Mouse (Mus musculus) stomach, embryonic 16.5 days (tissue): Measurements from ENCODE around the gene Creb3l1. TPM values are rescaled to one million over a fixed set of nuclear protein-coding genes. Genes with fewer than 3 reads are reported as not detected.
A peak's percentile ranks its signal among the peaks of the same experiment; 100 is the strongest.

Source experiments
- ATAC-seq: fragments of 200-750 bp; cut with Nextera tagmentation; 2 replicates; pipeline ENCODE4 v1.8.0; 2017; ENCODE audit warnings: moderate number of reproducible peaks, moderate TSS enrichment; ENCODE audit not compliant: insufficient read depth, low FRiP score
- H3K27ac ChIP-seq: fragments of 300-500 bp; sonication (generic); 2 replicates; pipeline ENCODE4 v1.5.1; 2014; ENCODE audit warnings: low read length
- H3K27me3 ChIP-seq: fragments of 300-500 bp; sonication (generic); 2 replicates; pipeline ENCODE4 v1.6.1; 2014; ENCODE audit warnings: low read length, control low read depth, mixed read lengths; ENCODE audit not compliant: control insufficient read depth, insufficient read depth
- H3K36me3 ChIP-seq: fragments of 300-500 bp; sonication (generic); 2 replicates; pipeline ENCODE4 v1.6.1; 2014; ENCODE audit warnings: low read length; ENCODE audit not compliant: control insufficient read depth, insufficient read depth
- H3K4me1 ChIP-seq: fragments of 300-500 bp; sonication (generic); 2 replicates; pipeline ENCODE4 v1.6.1; 2014; ENCODE audit warnings: low read length, control low read depth, mixed read lengths; ENCODE audit not compliant: control insufficient read depth, insufficient read depth
- H3K4me2 ChIP-seq: fragments of 300-500 bp; sonication (generic); 2 replicates; pipeline ENCODE4 v1.6.1; 2014; ENCODE audit warnings: low read depth, low read length, mixed read lengths
- H3K4me3 ChIP-seq: fragments of 300-500 bp; sonication (generic); replicated peaks from 2 replicates; pipeline ENCODE4 v1.5.1; 2014; ENCODE audit warnings: mild to moderate bottlenecking, low read length
- H3K9ac ChIP-seq: fragments of 300-500 bp; sonication (generic); 2 replicates; pipeline ENCODE4 v1.6.1; 2014; ENCODE audit warnings: low read length
- H3K9me3 ChIP-seq: fragments of 300-500 bp; sonication (generic); replicated peaks from 2 replicates; pipeline ENCODE4 v1.6.1; 2016; ENCODE audit warnings: low read length, control low read depth; ENCODE audit not compliant: control insufficient read depth
- WGBS: fragments of 180-500 bp; shearing (Covaris S2); extraction: QIAGEN DNeasy Blood & Tissue Kit; methylation state at CpG from one replicate; pipeline ENCODE4 v1.1.7; 2014; 5-methylcytosine and 5-hydroxymethylcytosine counted together
- polyA plus RNA-seq: library from polyadenylated mRNA; unstranded; fragments of >200 nt; fragmentation: Nextera tagmentation; extraction: Ambion mirVana; gene quantifications from 2 replicates; pipeline ENCODE4 v1.2.1, GENCODE M21; 2015

Creb3l1 gene
- polyA plus RNA-seq, 1 experiment from 2014 or later, result 21.7 TPM

GRCm38 (mm10) chr2:91948151-91948509 is 76.2 kb downstream of the Creb3l1 start:
- Histone ChIP-seq H3K4me2 (0 out of 2 replicates have a peak overlapping the region, but pooled peaks have one; percentile 13), H3K27me3 (no peaks in the 10 kb centered on the region), H3K9me3 (no peaks in the 10 kb centered on the region), H3K4me1 (peaks cover 58% of the 10 kb centered on the region), H3K4me3 (no peak overlapping the region), H3K9ac (peak overlapping the region; percentile 11; the same call in 1 of the 2 replicates), H3K36me3 (no peaks in the 10 kb centered on the region), H3K27ac (peak overlapping the region; percentile 64; the same call in 1 of the 2 replicates)
- no peak for ATAC-seq
- 67% methylated on average over 6 of the region's 6 CpGs for WGBS

- Histone ChIP-seq H3K9me3 (no peaks in the 10 kb centered on the region), H3K36me3 (no peaks in the 10 kb centered on the region), H3K4me3 (no peak overlapping the region), H3K4me1 (peaks cover 58% of the 10 kb centered on the region), H3K27ac (peak overlapping the region; percentile 64; the same call in 1 of the 2 replicates), H3K9ac (peak overlapping the region; percentile 11; the same call in 1 of the 2 replicates), H3K27me3 (no peaks in the 10 kb centered on the region), H3K4me2 (peak overlapping the region; percentile 13; the same call in 1 of the 2 replicates)
- ATAC-seq, result 0 out of 2 replicates have a peak, but pooled peaks have one; percentile 8
- WGBS, result 54% methylated on average over 11 of the region's 11 CpGs
These were observed 76.7 kb downstream of the Creb3l1 start for GRCm38 (mm10) chr2:91947397-91948150.

- no peaks in the 10 kb centered on the region for H3K27me3 ChIP-seq
- ATAC-seq, result no peak
- peak overlapping the region; percentile 42 for H3K9ac ChIP-seq
- H3K4me1 ChIP-seq, result peaks cover 57% of the 10 kb centered on the region
- no peak overlapping the region for H3K4me2 ChIP-seq
- no peak overlapping the region for H3K4me3 ChIP-seq
- H3K9me3 ChIP-seq, result no peaks in the 10 kb centered on the region
- no peak overlapping the region for H3K27ac ChIP-seq
- H3K36me3 ChIP-seq, result no peaks in the 10 kb centered on the region; the same call in 1 of the 2 replicates
- 35% methylated on average over 6 of the region's 6 CpGs for WGBS
These were observed 77.5 kb downstream of the Creb3l1 start for GRCm38 (mm10) chr2:91946836-91947235.

- no peak within 1 kb of the TSS for H3K4me3 ChIP-seq
- no peaks in the 10 kb centered on the region for H3K27me3 ChIP-seq
- no peak within 1 kb of the TSS for H3K27ac ChIP-seq
- peaks cover 50% of the 10 kb centered on the region for H3K4me1 ChIP-seq
- no peak for ATAC-seq
- no peaks in the 10 kb centered on the region for H3K9me3 ChIP-seq
- H3K4me2 ChIP-seq, result no peak within 1 kb of the TSS
- no peaks in the 10 kb centered on the region; the same call in 1 of the 2 replicates for H3K36me3 ChIP-seq
- WGBS, result 92% methylated on average over 18 of the region's 18 CpGs
- H3K9ac ChIP-seq, result peak within 1 kb of the TSS; percentile 42; the same call in 1 of the 2 replicates
These were observed 78.8 kb downstream of the Creb3l1 start, which contains the start of gene Gm9821 for GRCm38 (mm10) chr2:91945483-91945882. Gene Gm9821 (plus strand): TSS chr2:91945703.

- Histone ChIP-seq H3K4me1 (peaks cover 39% of the 10 kb centered on the region), H3K4me3 (no peak overlapping the region), H3K9ac (no peak overlapping the region), H3K36me3 (peaks cover 8% of the 10 kb centered on the region; the same call in 1 of the 2 replicates), H3K4me2 (no peak overlapping the region), H3K9me3 (no peaks in the 10 kb centered on the region), H3K27me3 (no peaks in the 10 kb centered on the region), H3K27ac (no peak overlapping the region)
- 42% methylated on average over 13 of the region's 13 CpGs for WGBS
- peak; percentile 53; the same call in 1 of the 2 replicates for ATAC-seq
These were observed 79.9 kb downstream of the Creb3l1 start for GRCm38 (mm10) chr2:91944170-91944950.

GRCm38 (mm10) chr2:91942356-91942755 is 81.9 kb downstream of the Creb3l1 start:
- H3K27ac ChIP-seq, result no peak overlapping the region
- H3K4me1 ChIP-seq, result peaks cover 19% of the 10 kb centered on the region
- 73% methylated on average over 6 of the region's 6 CpGs for WGBS
- no peak overlapping the region for H3K4me2 ChIP-seq
- no peaks in the 10 kb centered on the region for H3K27me3 ChIP-seq
- H3K9ac ChIP-seq, result no peak overlapping the region
- ATAC-seq, result no peak
- no peaks in the 10 kb centered on the region for H3K9me3 ChIP-seq
- peaks cover 9% of the 10 kb centered on the region; the same call in 1 of the 2 replicates for H3K36me3 ChIP-seq
- no peak overlapping the region for H3K4me3 ChIP-seq

GRCm38 (mm10) chr2:91939303-91939935 is 84.9 kb downstream of the Creb3l1 start:
- Histone ChIP-seq H3K9me3 (no peaks in the 10 kb centered on the region), H3K36me3 (peaks cover 21% of the 10 kb centered on the region; the same call in 1 of the 2 replicates), H3K4me3 (no peak overlapping the region)

GRCm38 (mm10) chr2:91936154-91936553 is 88.1 kb downstream of the Creb3l1 start:
- Histone ChIP-seq H3K36me3 (peaks cover 23% of the 10 kb centered on the region; the same call in 1 of the 2 replicates), H3K4me1 (peaks cover 17% of the 10 kb centered on the region), H3K4me3 (no peak overlapping the region), H3K9me3 (no peaks in the 10 kb centered on the region), H3K9ac (no peak overlapping the region), H3K4me2 (no peak overlapping the region), H3K27me3 (no peaks in the 10 kb centered on the region), H3K27ac (no peak overlapping the region)
- no peak for ATAC-seq
- WGBS, result 92% methylated on average over 7 of the region's 7 CpGs

More at GRCm38 (mm10) chr2:91939303-91939935, 84.9 kb downstream of the Creb3l1 start:
- Histone ChIP-seq H3K4me1 (peaks cover 5% of the 10 kb centered on the region; the same call in 1 of the 2 replicates), H3K9ac (no peak overlapping the region), H3K27me3 (no peaks in the 10 kb centered on the region), H3K4me2 (no peak overlapping the region), H3K27ac (no peak overlapping the region)
- 82% methylated on average over 15 of the region's 15 CpGs for WGBS
- ATAC-seq, result no peak
